Comparison of ENCODE assay signal across 8 mouse cellular contexts in genomic region chr12:8357449-8357848, GRCm38 (mm10). TPM values are rescaled to one million over a fixed set of nuclear protein-coding genes. Genes with fewer than 3 reads are reported as not detected.
DNase-seq lines count a peak whose midpoint lies in the region; ATAC-seq and TF ChIP-seq lines count a peak whose summit lies in the region.

No protein-coding gene starts in this region.

- WGBS in bone marrow, adult 2 months: 12% methylated on average over 5 of the region's 5 CpGs
- WGBS in lung, embryonic 15.5 days: 20% methylated on average over 5 of the region's 5 CpGs

- no peak overlapping the region for H3K27ac ChIP-seq in bone marrow, adult 2 months (ENCODE audit: control insufficient read depth, insufficient read depth, low read depth, low read length, poor library complexity)
- peak overlapping the region; percentile 95 for H3K27ac ChIP-seq in lung, embryonic 15.5 days

- TF ChIP-seq CTCF in bone marrow, adult 2 months (IDR thresholded peaks at IDR 0.05; ENCODE audit: control insufficient read depth, insufficient read depth, low read length): peak; percentile 15; the same call in 1 of the 2 replicates

- 0 out of 2 replicates have a peak overlapping the region, but pooled peaks have one; percentile 29 for H3K4me2 ChIP-seq in lung, embryonic 15.5 days

- H3K27me3 ChIP-seq in lung, embryonic 15.5 days: no peaks in the 10 kb centered on the region

- peak; percentile 94 for ATAC-seq in lung, embryonic 15.5 days (ENCODE audit: borderline replicate concordance, extremely low read depth, low FRiP score, low TSS enrichment)

- H3K4me1 ChIP-seq in bone marrow, adult 2 months (ENCODE audit: control insufficient read depth, insufficient read depth, low read length): peaks cover 5% of the 10 kb centered on the region; the same call in 1 of the 2 replicates
- H3K4me1 ChIP-seq in lung, embryonic 15.5 days: peaks cover 23% of the 10 kb centered on the region

- DNase-seq in Muller cell, postnatal 12 days (ENCODE audit: inconsistent ontology term): peak; percentile 86
- DNase-seq in frontal cortex, adult 2 months (ENCODE audit: extremely low spot score in 1 of 2, low spot score in 1 of 2): peak; percentile 87 to 88
- peak; percentile 86 for DNase-seq in heart, postnatal 25 days (ENCODE audit: low spot score)
- peak; percentile 67 for DNase-seq in layer of hippocampus, adult 9-10 months (ENCODE audit: low spot score)
- peak; percentile 77 for DNase-seq in right cerebral cortex, postnatal 25 days
- DNase-seq in retina, postnatal 1 day: no peak

- H3K36me3 ChIP-seq in lung, embryonic 15.5 days: no peaks in the 10 kb centered on the region

- H3K9me3 ChIP-seq in lung, embryonic 15.5 days: no peaks in the 10 kb centered on the region

- no peak overlapping the region for H3K4me3 ChIP-seq in bone marrow, adult 2 months (replicated peaks; ENCODE audit: control insufficient read depth, low read depth, low read length)
- no peak overlapping the region for H3K4me3 ChIP-seq in lung, embryonic 15.5 days

- H3K9ac ChIP-seq in lung, embryonic 15.5 days: no peak overlapping the region

- intact Hi-C loops in heart, postnatal 25 days (cut with DNase I): loop anchor here (1.0 kb wide), 1 partner anchor 87 kb away; no protein-coding TSS in a partner anchor

- no peak for TF ChIP-seq POLR2A in bone marrow, adult 2 months (IDR thresholded peaks at IDR 0.05; ENCODE audit: borderline replicate concordance, control insufficient read depth, low read depth, low read length)

RNA-seq across cellular contexts. Expression of gene Hs1bp3, which starts 44.2 kb away (rescaled TPM):
- 2.3 and 3.2 TPM in 2 replicates for polyA plus RNA-seq in bone marrow, adult 2 months (2011; ENCODE audit: insufficient read depth, insufficient read length, low replicate concordance, missing spikeins)
- polyA plus RNA-seq in frontal cortex, adult 2 months (2012; rRNA removed): 12.8 and 13.5 TPM in 2 replicates
- total RNA-seq in heart, postnatal 25 days (2021): 10 to 100 TPM; 11.9 to 14.1 TPM
- 16.2 and 16.3 TPM in 2 replicates for polyA plus RNA-seq in lung, embryonic 15.5 days (2015; fragmentation: Nextera tagmentation; extraction: Ambion mirVana)

RNA-seq across cellular contexts. Expression of gene Gdf7, which starts 55.7 kb away (rescaled TPM):
- polyA plus RNA-seq in bone marrow, adult 2 months (2011; ENCODE audit: insufficient read depth, insufficient read length, low replicate concordance, missing spikeins): not detected in 2 replicates
- 0.08 and 0.26 TPM in 2 replicates for polyA plus RNA-seq in frontal cortex, adult 2 months (2012; rRNA removed)
- under 1 TPM; 0.23 to 0.53 TPM for total RNA-seq in heart, postnatal 25 days (2021)
- not detected in 2 replicates for polyA plus RNA-seq in lung, embryonic 15.5 days (2015; fragmentation: Nextera tagmentation; extraction: Ambion mirVana)
